Mouse (Mus musculus): ENCODE data around the gene Ldlrad3. TPM values are rescaled to one million over a fixed set of nuclear protein-coding genes. Genes with fewer than 3 reads are reported as not detected.

Gene Ldlrad3
- polyA plus RNA-seq, 1 experiment from 2014 or later, result 4.3 TPM

GRCm38 (mm10) chr2:102157555-102157954 lies 28.6 kb downstream of the Ldlrad3 start:
- ATAC-seq, result no peak
- Histone ChIP-seq H3K9me3 (ENCODE audit: control insufficient read depth) (no peaks in the 10 kb centered on the region), H3K9ac (ENCODE audit: low read depth, low read length) (no peak overlapping the region), H3K27me3 (replicated peaks; ENCODE audit: control insufficient read depth, insufficient read depth, low read length) (no peaks in the 10 kb centered on the region), H3K4me2 (replicated peaks; ENCODE audit: low read depth) (no peak overlapping the region), H3K4me3 (ENCODE audit: low read depth, low read length) (no peak overlapping the region), H3K4me1 (replicated peaks; ENCODE audit: control insufficient read depth, insufficient read depth, low read length) (no peaks in the 10 kb centered on the region; the same call in 1 of the 2 replicates), H3K36me3 (ENCODE audit: control insufficient read depth, insufficient read depth) (no peaks in the 10 kb centered on the region), H3K27ac (ENCODE audit: low read depth, low read length) (no peak overlapping the region)
- TF ChIP-seq CTCF (IDR thresholded peaks at IDR 0.05; ENCODE audit: low read depth), result no peak
- 86% methylated on average over 3 of the region's 3 CpGs for WGBS

GRCm38 (mm10) chr2:102157010-102157409 lies 29.2 kb downstream of the Ldlrad3 start:
- H3K4me3 ChIP-seq (ENCODE audit: low read depth, low read length), result no peak overlapping the region
- WGBS, result 71% methylated on average over 9 of the region's 9 CpGs
- no peak overlapping the region for H3K9ac ChIP-seq (ENCODE audit: low read depth, low read length)
- no peak for ATAC-seq
- H3K4me2 ChIP-seq (replicated peaks; ENCODE audit: low read depth), result no peak overlapping the region
- TF ChIP-seq CTCF (IDR thresholded peaks at IDR 0.05; ENCODE audit: low read depth), result no peak
- no peaks in the 10 kb centered on the region for H3K36me3 ChIP-seq (ENCODE audit: control insufficient read depth, insufficient read depth)
- H3K27me3 ChIP-seq (replicated peaks; ENCODE audit: control insufficient read depth, insufficient read depth, low read length), result no peaks in the 10 kb centered on the region
- no peaks in the 10 kb centered on the region for H3K9me3 ChIP-seq (ENCODE audit: control insufficient read depth)
- H3K27ac ChIP-seq (ENCODE audit: low read depth, low read length), result no peak overlapping the region
- no peaks in the 10 kb centered on the region; the same call in 1 of the 2 replicates for H3K4me1 ChIP-seq (replicated peaks; ENCODE audit: control insufficient read depth, insufficient read depth, low read length)

DNA sequence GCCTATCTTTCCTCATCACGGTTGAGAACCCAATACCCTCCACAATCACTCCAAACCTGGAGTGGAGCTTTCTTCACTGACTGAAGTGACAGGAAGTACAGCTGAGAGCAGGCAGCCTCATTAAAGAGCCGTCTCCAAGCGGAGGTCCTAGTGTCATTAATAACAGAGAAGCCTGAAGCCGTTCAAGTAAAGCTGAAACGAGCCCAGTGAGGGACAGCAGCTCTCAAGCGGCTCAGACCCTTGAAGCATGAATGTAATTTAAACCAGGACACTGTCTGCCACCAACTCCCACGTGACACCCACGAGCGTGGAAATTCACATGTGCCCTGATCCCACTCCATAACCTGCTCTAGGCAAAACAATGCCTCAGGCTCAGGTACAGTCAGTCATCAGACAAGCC lies 29.7 kb downstream of the Ldlrad3 start:
- Histone ChIP-seq H3K27ac (ENCODE audit: low read depth, low read length) (no peak overlapping the region), H3K4me2 (replicated peaks; ENCODE audit: low read depth) (no peak overlapping the region), H3K4me1 (replicated peaks; ENCODE audit: control insufficient read depth, insufficient read depth, low read length) (no peaks in the 10 kb centered on the region; the same call in 1 of the 2 replicates), H3K4me3 (ENCODE audit: low read depth, low read length) (no peak overlapping the region), H3K36me3 (ENCODE audit: control insufficient read depth, insufficient read depth) (no peaks in the 10 kb centered on the region), H3K9me3 (ENCODE audit: control insufficient read depth) (no peaks in the 10 kb centered on the region), H3K9ac (ENCODE audit: low read depth, low read length) (no peak overlapping the region), H3K27me3 (replicated peaks; ENCODE audit: control insufficient read depth, insufficient read depth, low read length) (no peaks in the 10 kb centered on the region)
- 65% methylated on average over 9 of the region's 9 CpGs for WGBS
- TF ChIP-seq CTCF (IDR thresholded peaks at IDR 0.05; ENCODE audit: low read depth), result no peak
- no peak for ATAC-seq

DNA sequence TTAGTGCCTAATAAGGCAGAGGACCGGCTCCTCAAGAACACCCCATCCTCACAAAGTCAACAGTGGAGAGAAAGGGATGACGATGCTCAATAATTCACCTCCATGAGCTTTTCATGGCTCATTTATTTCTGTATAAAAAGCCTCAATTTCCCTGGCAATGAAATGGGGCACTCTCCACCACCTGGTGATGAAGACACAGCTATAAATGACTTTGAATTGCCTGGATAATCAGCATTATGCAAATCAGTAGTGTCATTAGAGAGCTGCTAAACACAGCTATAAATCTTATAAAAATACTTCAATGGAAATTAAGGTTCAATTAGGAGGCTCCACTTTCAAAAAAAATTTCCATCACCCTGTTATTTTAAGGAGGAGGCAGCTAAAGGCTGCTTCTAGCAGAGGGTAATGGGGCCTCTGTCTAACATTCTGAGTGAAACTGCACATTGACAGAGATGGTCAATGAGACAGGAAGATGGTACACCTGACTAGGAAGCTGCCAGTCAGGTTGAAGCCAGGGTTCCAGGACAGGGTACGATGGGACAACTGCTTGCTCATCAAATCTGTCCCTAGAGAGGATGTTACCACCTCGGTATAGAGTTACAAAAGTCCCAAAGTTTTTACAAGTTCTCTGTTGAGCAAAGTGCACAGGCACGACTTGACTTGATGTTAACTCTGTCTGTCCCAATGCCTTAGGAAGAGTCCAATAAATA lies 30.7 kb downstream of the Ldlrad3 start:
- WGBS, result 47% methylated on average over 5 of the region's 5 CpGs
- no peak overlapping the region for H3K27ac ChIP-seq (ENCODE audit: low read depth, low read length)
- H3K4me1 ChIP-seq (replicated peaks; ENCODE audit: control insufficient read depth, insufficient read depth, low read length), result no peaks in the 10 kb centered on the region; the same call in 1 of the 2 replicates
- no peak overlapping the region for H3K9ac ChIP-seq (ENCODE audit: low read depth, low read length)
- H3K36me3 ChIP-seq (ENCODE audit: control insufficient read depth, insufficient read depth), result no peaks in the 10 kb centered on the region
- no peak for TF ChIP-seq CTCF (IDR thresholded peaks at IDR 0.05; ENCODE audit: low read depth)
- no peaks in the 10 kb centered on the region for H3K27me3 ChIP-seq (replicated peaks; ENCODE audit: control insufficient read depth, insufficient read depth, low read length)
- H3K9me3 ChIP-seq (ENCODE audit: control insufficient read depth), result no peaks in the 10 kb centered on the region
- no peak overlapping the region for H3K4me2 ChIP-seq (replicated peaks; ENCODE audit: low read depth)
- H3K4me3 ChIP-seq (ENCODE audit: low read depth, low read length), result no peak overlapping the region
- no peak for ATAC-seq

GRCm38 (mm10) chr2:102154771-102155211 lies 31.4 kb downstream of the Ldlrad3 start:
- H3K4me1 ChIP-seq (replicated peaks; ENCODE audit: control insufficient read depth, insufficient read depth, low read length), result no peaks in the 10 kb centered on the region; the same call in 1 of the 2 replicates
- ATAC-seq, result no peak

GRCm38 (mm10) chr2:102154328-102154727 lies 31.9 kb downstream of the Ldlrad3 start:
- H3K4me1 ChIP-seq (replicated peaks; ENCODE audit: control insufficient read depth, insufficient read depth, low read length), result no peaks in the 10 kb centered on the region; the same call in 1 of the 2 replicates
- 20% methylated on average over 4 of the region's 4 CpGs for WGBS
- peak; percentile 41; the same call in 1 of the 2 replicates for ATAC-seq

More at GRCm38 (mm10) chr2:102154771-102155211, 31.4 kb downstream of the Ldlrad3 start:
- Histone ChIP-seq H3K27ac (ENCODE audit: low read depth, low read length) (no peak overlapping the region), H3K9me3 (ENCODE audit: control insufficient read depth) (no peaks in the 10 kb centered on the region), H3K36me3 (ENCODE audit: control insufficient read depth, insufficient read depth) (no peaks in the 10 kb centered on the region), H3K9ac (ENCODE audit: low read depth, low read length) (no peak overlapping the region), H3K4me2 (replicated peaks; ENCODE audit: low read depth) (no peak overlapping the region), H3K27me3 (replicated peaks; ENCODE audit: control insufficient read depth, insufficient read depth, low read length) (no peaks in the 10 kb centered on the region), H3K4me3 (ENCODE audit: low read depth, low read length) (no peak overlapping the region)
- 41% methylated on average over 6 of the region's 6 CpGs for WGBS
- TF ChIP-seq CTCF (IDR thresholded peaks at IDR 0.05; ENCODE audit: low read depth), result no peak

More at GRCm38 (mm10) chr2:102154328-102154727, 31.9 kb downstream of the Ldlrad3 start:
- Histone ChIP-seq H3K4me2 (replicated peaks; ENCODE audit: low read depth) (no peak overlapping the region), H3K9me3 (ENCODE audit: control insufficient read depth) (no peaks in the 10 kb centered on the region), H3K9ac (ENCODE audit: low read depth, low read length) (no peak overlapping the region), H3K27me3 (replicated peaks; ENCODE audit: control insufficient read depth, insufficient read depth, low read length) (no peaks in the 10 kb centered on the region), H3K36me3 (ENCODE audit: control insufficient read depth, insufficient read depth) (no peaks in the 10 kb centered on the region), H3K27ac (ENCODE audit: low read depth, low read length) (no peak overlapping the region), H3K4me3 (ENCODE audit: low read depth, low read length) (no peak overlapping the region)
- TF ChIP-seq CTCF (IDR thresholded peaks at IDR 0.05; ENCODE audit: low read depth), result no peak

Data from intestine, postnatal 0 days (tissue).